Mouse (Mus musculus) T-helper 2 cell (primary cell): Measurements from ENCODE around the gene S100a9.

Experiments
- in situ Hi-C: fragments of 300-600 bp; cut with MboI, MseI; formaldehyde crosslinking; loops from one replicate; pipeline ENCODE4 v1.15.1; 2025; ENCODE audit warnings: high pct_unique_total_duplicates

Gene S100a9

DNA sequence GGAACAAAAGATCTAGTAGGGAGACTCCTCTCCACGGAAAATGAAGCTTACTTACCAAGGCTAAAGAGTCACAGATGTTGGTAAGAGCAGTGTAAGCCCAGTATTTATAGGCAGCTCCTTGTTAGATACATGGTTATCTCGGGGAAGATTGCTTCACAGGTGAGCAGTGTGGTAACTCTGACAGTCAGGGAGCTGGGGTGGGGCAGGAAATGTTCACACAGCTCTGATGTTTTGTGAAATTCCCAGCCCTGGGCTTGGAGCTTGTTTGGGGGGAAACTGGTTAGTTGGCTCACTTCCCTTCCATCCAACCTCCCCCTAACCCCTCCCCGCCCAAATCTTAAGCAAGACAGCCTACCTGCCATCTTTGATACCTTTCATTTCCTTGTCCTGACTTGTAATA is at the start of gene S100a9:
Gene S100a9, minus strand, starts transcription at position 109 of the 400 bp plus-strand sequence.
- in situ Hi-C loops, result no loop called here

- in situ Hi-C loops, result no loop called here
Measured at GRCm38 (mm10) chr3:90726606-90727005, 31.1 kb upstream of the S100a9 start, which contains the start of gene Pglyrp4. TSS of gene Pglyrp4 (plus strand) at chr3:90726906.

DNA sequence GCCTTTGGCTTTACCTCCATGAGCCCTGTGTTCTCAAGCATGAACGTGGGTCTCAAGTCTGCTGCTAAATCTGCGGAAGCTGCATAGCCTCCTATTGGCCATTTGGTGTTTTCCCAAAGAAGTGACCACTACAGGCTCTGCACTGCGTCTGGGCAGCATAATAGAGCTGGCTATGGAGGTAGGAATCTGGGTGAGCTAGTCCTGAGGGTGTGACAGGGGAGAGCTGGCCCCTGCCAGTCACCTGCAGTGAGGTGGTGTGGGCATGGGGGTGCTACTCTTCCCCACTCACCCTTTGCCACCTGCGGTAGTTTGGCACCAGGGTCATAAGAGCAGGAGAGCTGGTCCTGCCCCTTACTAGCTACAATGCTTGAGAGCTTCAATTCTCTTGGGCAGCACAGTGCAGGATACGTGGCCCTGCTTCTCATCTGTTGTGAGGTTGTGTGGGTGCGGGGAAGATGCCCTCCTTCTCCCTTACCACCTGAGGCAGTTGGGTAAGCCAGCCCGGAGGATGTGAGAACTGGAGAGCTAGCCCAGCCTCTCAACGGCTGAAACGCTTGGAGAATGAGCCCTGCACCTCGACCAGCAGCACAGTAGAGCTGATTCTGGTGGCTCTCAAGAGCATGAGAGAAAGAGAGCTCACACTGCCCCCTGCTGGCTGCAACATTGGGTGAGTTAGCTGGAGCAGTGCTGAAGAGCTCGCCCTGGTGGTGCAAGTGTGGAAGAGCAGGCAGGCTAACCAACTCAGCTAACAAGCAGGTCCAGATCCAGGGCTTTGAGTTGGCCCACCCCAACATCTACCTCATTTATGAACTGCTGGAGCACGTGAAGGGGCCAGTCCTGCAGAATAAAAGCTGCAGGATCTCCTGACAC is 14.3 kb upstream of the S100a9 start:
- in situ Hi-C loops, result no loop called here

DNA sequence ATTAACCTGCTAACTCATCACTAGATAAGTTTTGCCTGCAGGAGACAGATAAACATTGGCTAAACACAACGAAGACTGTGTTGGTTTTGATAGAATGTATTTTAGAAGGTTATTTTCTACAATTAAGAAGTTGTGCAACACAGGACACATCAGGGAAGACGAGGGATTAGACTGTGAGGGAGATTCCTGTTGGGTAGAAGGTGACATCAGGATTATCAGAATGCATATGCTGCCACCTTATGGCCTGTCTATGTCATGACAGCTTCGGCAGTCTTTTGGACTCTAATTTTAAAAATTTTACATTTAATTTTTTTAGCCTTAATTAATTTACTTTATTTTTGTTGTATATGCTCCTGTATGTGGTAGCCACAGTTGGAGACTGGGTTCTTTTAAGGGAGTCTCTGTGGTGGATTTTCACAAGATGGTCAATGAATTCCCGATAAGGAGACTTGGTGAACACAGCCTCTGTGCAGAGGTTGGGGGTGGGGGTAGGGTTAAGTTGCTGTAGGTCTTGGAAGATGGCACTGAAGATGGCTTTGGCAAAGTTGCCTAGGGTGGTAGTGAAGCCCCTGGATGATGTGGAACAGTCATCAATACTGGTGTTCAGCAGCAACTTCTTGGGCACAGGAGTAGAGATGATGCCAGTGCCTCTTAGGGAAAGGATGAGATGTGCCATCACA is 13.1 kb upstream of the S100a9 start:
- in situ Hi-C loops, result no loop called here

- in situ Hi-C loops, result no loop called here
Measured at GRCm38 (mm10) chr3:90702244-90702643, 6.7 kb upstream of the S100a9 start.

- in situ Hi-C loops, result no loop called here
Measured at GRCm38 (mm10) chr3:90693496-90693895, 2.0 kb downstream of the S100a9 start.

DNA sequence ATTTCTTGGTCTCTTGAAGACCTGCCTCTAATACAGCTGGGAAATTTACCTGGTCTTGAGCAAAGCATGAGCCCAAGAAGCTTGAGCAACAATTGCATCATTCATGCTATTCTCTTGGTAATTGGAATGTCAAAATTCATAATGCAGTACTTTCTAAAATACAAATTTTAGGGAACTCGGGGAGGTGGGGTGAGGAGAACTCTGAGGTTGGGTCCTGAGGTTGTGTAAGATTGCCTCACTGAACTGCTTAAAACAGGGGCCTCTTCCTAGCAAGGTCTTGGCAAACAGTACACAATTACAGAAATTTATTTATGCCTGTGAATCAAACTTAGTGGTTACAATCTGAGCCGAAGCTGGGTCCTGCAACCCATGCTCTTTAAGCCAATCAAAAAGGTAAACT is 8.7 kb downstream of the S100a9 start:
- in situ Hi-C loops, result no loop called here

GRCm38 (mm10) chr3:90683929-90684328 is 11.6 kb downstream of the S100a9 start:
- in situ Hi-C loops, result no loop called here

- in situ Hi-C loops, result no loop called here
Measured at GRCm38 (mm10) chr3:90678656-90679055, 16.9 kb downstream of the S100a9 start.

DNA sequence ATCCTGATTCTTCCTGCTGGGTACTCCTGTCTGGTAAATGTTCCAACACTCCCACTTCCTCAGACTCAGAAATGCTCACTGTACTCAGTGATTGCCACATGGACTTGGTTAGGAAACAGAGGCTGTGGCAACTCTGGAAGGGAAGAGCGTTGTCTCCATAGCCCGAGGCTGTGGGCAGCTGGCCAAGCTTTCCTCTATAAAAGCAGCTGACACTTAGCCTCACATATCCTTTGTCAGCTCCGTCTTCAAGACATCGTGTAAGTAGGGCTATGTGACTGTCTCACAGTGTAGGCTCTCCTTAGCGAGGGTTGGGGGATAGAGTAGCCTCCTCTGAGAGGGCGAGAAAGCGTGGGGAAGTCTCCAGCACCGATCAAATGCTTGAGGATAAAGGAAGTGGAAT is 26.7 kb downstream of the S100a9 start, which contains the start of gene S100a8:
Gene S100a8, plus strand, starts transcription at position 133 of the 400 bp plus-strand sequence.
- in situ Hi-C loops, result no loop called here

GRCm38 (mm10) chr3:90664219-90664618 is 31.3 kb downstream of the S100a9 start:
- in situ Hi-C loops, result no loop called here

- in situ Hi-C loops, result no loop called here
Measured at GRCm38 (mm10) chr3:90659364-90660044, 36.0 kb downstream of the S100a9 start.

- in situ Hi-C loops, result no loop called here
Measured at GRCm38 (mm10) chr3:90657405-90657804, 38.1 kb downstream of the S100a9 start.

GRCm38 (mm10) chr3:90653717-90654116 is 41.8 kb downstream of the S100a9 start, which contains the start of gene S100a7a:
TSS of gene S100a7a (plus strand) at chr3:90654017.
- in situ Hi-C loops, result no loop called here

- in situ Hi-C loops, result no loop called here
Measured at GRCm38 (mm10) chr3:90652878-90653508, 42.5 kb downstream of the S100a9 start.

GRCm38 (mm10) chr3:90649832-90650231 is 45.7 kb downstream of the S100a9 start:
- in situ Hi-C loops, result no loop called here

GRCm38 (mm10) chr3:90648981-90649380 is 46.5 kb downstream of the S100a9 start:
- in situ Hi-C loops, result no loop called here

- in situ Hi-C loops, result no loop called here
Measured at GRCm38 (mm10) chr3:90647291-90647690, 48.2 kb downstream of the S100a9 start.

GRCm38 (mm10) chr3:90644220-90644619 is 51.3 kb downstream of the S100a9 start:
- in situ Hi-C loops, result no loop called here
